Mouse (Mus musculus) heart, embryonic 15.5 days (tissue): Measurements from ENCODE around the gene Mmp2. TPM values are rescaled to one million over a fixed set of nuclear protein-coding genes. Genes with fewer than 3 reads are reported as not detected.
"Not testable (repeated sequence)": the region's sequence is repeated elsewhere in the genome, so short reads cannot be mapped to it uniquely, and the experiment has no call there.

Source experiments
- ATAC-seq: fragments of 200-750 bp; cut with Nextera tagmentation; replicated peaks from 2 replicates; pipeline ENCODE4 v1.8.0; 2017; ENCODE audit warnings: low read depth, moderate TSS enrichment; ENCODE audit not compliant: insufficient number of reproducible peaks, insufficient read depth, low FRiP score
- H3K27ac ChIP-seq: fragments of 300-500 bp; sonication (generic); 2 replicates; pipeline ENCODE4 v1.5.1; 2015; ENCODE audit warnings: mild to moderate bottlenecking, inconsistent platforms
- H3K27me3 ChIP-seq: fragments of 300-500 bp; sonication (generic); 2 replicates; pipeline ENCODE4 v1.6.1; 2015; ENCODE audit warnings: inconsistent platforms
- H3K36me3 ChIP-seq: fragments of 300-500 bp; sonication (generic); 2 replicates; pipeline ENCODE4 v1.6.1; 2015; ENCODE audit warnings: mild to moderate bottlenecking, inconsistent platforms
- H3K4me1 ChIP-seq: fragments of 300-500 bp; sonication (generic); replicated peaks from 2 replicates; pipeline ENCODE4 v1.6.1; 2015; ENCODE audit warnings: inconsistent platforms
- H3K4me2 ChIP-seq: fragments of 300-500 bp; sonication (generic); 2 replicates; pipeline ENCODE4 v1.6.1; 2015; ENCODE audit warnings: inconsistent platforms, mild to moderate bottlenecking, moderate library complexity
- H3K4me3 ChIP-seq: fragments of 300-500 bp; sonication (generic); 2 replicates; pipeline ENCODE4 v1.5.1; 2015; ENCODE audit warnings: mild to moderate bottlenecking, inconsistent platforms
- H3K9ac ChIP-seq: fragments of 300-500 bp; sonication (generic); 2 replicates; pipeline ENCODE4 v1.6.1; 2015; ENCODE audit warnings: mild to moderate bottlenecking, inconsistent platforms
- H3K9me3 ChIP-seq: fragments of 300-500 bp; sonication (generic); replicated peaks from 2 replicates; pipeline ENCODE4 v1.6.1; 2016; ENCODE audit warnings: inconsistent platforms
- WGBS: fragments of 180-500 bp; shearing (Covaris S2); methylation state at CpG from one replicate; pipeline ENCODE4 v1.1.7; 2015; ENCODE audit warnings: mixed read lengths; 5-methylcytosine and 5-hydroxymethylcytosine counted together
- polyA plus RNA-seq: library from polyadenylated mRNA; unstranded; fragments of >200 nt; fragmentation: Nextera tagmentation; extraction: Ambion mirVana; gene quantifications from 2 replicates; pipeline ENCODE4 v1.2.1, GENCODE M21; 2015

The Mmp2 gene
- polyA plus RNA-seq: 112 and 153 TPM in 2 replicates

DNA sequence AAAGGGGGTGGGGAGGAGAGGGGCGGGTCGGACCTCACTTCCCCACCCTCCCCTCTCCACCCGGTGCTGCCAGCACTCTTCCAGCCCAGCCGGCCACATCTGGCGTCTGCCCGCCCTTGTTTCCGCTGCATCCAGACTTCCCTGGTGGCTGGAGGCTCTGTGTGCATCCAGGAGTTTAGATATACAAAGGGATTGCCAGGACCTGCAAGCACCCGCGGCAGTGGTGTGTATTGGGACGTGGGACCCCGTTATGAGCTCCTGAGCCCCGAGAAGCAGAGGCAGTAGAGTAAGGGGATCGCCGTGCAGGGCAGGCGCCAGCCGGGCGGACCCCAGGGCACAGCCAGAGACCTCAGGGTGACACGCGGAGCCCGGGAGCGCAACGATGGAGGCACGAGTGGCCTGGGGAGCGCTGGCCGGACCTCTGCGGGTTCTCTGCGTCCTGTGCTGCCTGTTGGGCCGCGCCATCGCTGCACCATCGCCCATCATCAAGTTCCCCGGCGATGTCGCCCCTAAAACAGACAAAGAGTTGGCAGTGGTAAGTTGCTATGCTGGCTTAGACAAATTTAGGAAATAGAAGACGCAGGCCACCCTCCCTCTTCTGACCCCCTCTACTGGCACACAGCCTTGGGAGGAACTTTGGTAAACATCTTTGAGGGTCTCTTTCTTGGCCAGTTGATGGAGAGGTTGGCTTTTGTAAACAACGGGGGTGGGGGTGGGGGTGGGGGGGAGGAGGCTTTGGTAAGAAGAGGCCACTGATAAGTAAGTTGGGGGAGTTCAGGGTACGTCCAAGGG is at the start of gene Mmp2:
Gene Mmp2 (plus strand): TSS at position 49 of the 792 bp plus-strand sequence.
- 1% methylated on average over 36 of the region's 37 CpGs for WGBS
- no peaks in the 10 kb centered on the region; the same call in 1 of the 2 replicates for H3K36me3 ChIP-seq
- H3K4me2 ChIP-seq: peak within 1 kb of the TSS; percentile 66
- H3K9me3 ChIP-seq: no peaks in the 10 kb centered on the region
- H3K27me3 ChIP-seq: peaks cover 25% of the 10 kb centered on the region
- peak; percentile 68 for ATAC-seq
- peak within 1 kb of the TSS; percentile 77 for H3K27ac ChIP-seq
- H3K4me3 ChIP-seq: peak within 1 kb of the TSS; percentile 49
- peaks cover 14% of the 10 kb centered on the region for H3K4me1 ChIP-seq
- peak within 1 kb of the TSS; percentile 51 for H3K9ac ChIP-seq

DNA sequence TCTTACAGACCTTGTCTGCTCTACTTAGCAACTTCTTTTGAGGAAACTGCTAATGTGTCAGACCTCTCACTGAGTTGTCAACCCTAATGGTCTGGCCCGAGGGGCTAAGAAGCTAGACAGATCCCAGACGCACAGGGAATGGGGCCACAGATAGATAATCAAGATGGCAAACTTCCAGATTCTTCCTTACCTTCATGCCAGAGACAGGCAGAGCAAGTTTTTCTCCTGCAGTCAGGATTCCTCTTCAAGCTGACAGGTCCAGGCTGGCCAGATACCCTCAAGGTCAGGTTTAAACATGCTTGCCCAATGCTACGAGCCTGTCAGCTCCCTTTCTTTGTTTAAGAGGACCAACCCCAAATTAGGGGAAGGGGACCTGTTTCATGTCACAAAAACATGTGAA is 46.1 kb upstream of the Mmp2 start:
- ATAC-seq: no peak
- WGBS: 17% methylated on average over 3 of the region's 3 CpGs

DNA sequence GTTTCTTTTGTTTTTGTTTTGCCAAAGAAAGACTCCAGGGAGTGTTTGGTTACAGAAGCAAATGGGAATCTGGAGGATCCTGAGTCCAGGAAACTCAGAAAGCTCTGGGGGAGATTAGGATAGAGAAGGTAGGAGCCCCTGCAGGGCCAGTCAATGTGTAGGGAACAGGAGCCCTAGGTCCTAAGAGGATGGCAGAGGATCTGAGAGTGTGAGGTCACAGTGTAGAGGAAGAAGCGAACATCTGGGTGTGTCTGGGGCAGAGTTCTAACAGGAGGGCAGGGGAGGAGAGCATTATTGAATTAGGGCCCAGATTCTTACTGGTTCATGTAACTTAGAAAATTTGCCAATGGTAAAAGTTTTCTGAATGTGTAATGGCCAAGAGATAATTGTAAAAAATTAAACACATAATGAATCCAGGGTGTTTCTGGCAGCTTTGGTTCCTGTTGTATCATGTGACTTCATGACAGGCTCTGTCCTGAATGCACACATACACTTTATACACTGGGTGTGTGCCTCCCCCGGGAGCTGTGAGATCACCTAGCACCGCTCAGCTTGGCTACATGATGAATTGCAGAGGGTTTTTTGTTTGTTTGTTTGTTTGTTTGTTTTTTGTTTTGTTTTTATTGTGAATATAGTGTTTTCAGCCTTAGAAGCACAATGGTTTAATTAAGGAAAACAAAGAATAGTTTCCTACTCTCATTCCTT is 43.0 kb upstream of the Mmp2 start:
- H3K9me3 ChIP-seq: no peaks in the 10 kb centered on the region
- 68% methylated on average over 3 of the region's 3 CpGs for WGBS
- H3K27ac ChIP-seq: no peak overlapping the region
- no peak overlapping the region for H3K4me3 ChIP-seq
- no peak overlapping the region for H3K4me2 ChIP-seq
- no peaks in the 10 kb centered on the region for H3K27me3 ChIP-seq
- no peak overlapping the region for H3K9ac ChIP-seq
- H3K36me3 ChIP-seq: no peaks in the 10 kb centered on the region
- peaks cover 4% of the 10 kb centered on the region; the same call in 1 of the 2 replicates for H3K4me1 ChIP-seq
- no peak for ATAC-seq

More for the DNA sequence above, 46.1 kb upstream of the Mmp2 start:
- no peak overlapping the region for H3K27ac ChIP-seq
- peaks cover 6% of the 10 kb centered on the region; the same call in 1 of the 2 replicates for H3K4me1 ChIP-seq
- H3K4me2 ChIP-seq: no peak overlapping the region
- H3K36me3 ChIP-seq: no peaks in the 10 kb centered on the region
- peaks cover 1% of the 10 kb centered on the region; the same call in 1 of the 2 replicates for H3K27me3 ChIP-seq
- H3K9ac ChIP-seq: no peak overlapping the region
- H3K4me3 ChIP-seq: no peak overlapping the region
- no peaks in the 10 kb centered on the region for H3K9me3 ChIP-seq

DNA sequence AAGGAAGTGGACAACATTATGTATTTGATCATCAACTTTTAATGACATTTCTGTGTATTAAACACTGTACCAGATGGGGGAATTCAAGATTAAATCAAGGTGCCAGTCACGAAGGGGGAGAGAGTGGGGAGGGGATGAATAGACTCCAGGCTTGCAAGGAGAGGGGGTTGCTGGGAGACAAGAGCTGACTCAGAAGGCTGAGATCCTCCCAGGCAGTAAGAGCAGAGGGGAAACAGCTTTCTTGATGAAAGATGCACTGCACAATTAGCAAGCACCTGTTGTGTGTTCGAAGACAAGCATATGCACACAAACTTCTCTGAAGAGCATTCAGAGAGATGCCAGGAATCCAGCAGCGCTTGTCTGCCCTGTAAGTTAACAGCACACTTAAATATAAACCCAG is 36.3 kb upstream of the Mmp2 start:
- H3K36me3 ChIP-seq: no peaks in the 10 kb centered on the region
- no peak overlapping the region for H3K9ac ChIP-seq
- H3K4me3 ChIP-seq: no peak overlapping the region
- 67% methylated on average over 3 of the region's 3 CpGs for WGBS
- H3K9me3 ChIP-seq: no peaks in the 10 kb centered on the region
- H3K27me3 ChIP-seq: no peaks in the 10 kb centered on the region
- no peak overlapping the region for H3K4me2 ChIP-seq
- ATAC-seq: no peak
- no peaks in the 10 kb centered on the region for H3K4me1 ChIP-seq
- no peak overlapping the region for H3K27ac ChIP-seq

DNA sequence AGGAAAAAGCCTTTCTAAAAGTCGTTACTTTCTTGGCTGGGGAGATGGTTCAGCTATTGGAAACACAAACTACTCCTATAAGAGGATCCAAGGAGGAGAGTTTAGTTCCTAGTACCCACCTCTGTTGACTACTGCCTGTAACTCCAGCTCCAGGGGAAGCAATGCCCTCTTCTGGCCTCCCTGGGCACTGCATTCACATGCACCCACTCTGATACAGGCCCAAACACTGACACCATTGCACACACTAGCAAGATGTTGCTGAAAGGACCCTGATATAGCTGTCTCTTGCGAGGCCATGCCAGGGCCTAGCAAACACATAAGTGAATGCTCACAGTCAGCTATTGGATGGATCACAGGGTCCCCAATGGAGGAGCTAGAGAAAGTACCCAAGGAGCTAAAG is 35.1 kb upstream of the Mmp2 start:
- H3K9ac ChIP-seq, H3K4me2 ChIP-seq, H3K27ac ChIP-seq, ATAC-seq, H3K4me3 ChIP-seq, H3K36me3 ChIP-seq, H3K27me3 ChIP-seq, H3K4me1 ChIP-seq, H3K9me3 ChIP-seq: not testable (repeated sequence)
- 70% methylated on average over 2 of the region's 2 CpGs for WGBS

DNA sequence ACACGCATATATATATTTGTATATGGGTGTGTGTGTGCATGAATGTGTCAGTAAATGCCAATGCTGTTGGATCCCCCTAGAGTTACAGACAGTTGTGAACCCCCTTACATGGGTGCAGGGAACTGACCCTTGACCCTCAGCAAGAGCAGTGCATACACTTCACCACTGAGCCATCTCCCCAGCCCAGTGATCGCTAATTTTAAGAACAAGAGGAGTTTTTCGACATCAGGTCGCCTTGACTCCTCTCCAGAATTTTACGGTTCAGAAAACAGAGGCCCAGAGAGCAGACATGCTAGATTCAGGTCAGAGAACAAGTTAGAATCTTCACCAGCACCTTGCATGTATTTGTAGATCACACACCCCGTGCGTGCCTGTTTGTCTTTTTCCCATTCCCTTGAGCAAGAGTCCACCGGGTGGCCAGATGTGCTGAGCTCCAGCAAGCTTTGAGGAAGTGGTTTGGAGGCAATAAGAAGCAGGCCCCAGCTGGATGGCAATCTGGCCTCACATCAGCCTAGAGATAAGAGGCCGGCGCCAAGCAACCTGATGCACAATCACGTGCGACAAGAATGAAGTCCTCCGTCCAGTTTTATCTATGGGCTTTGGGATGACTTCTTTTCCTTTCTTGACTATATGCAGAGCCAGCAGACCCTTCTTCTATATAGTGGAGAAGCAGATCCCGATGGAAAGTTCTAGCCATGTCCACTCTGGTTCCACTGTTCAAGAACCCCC is 33.1 kb upstream of the Mmp2 start:
- no peaks in the 10 kb centered on the region for H3K27me3 ChIP-seq
- no peak overlapping the region for H3K27ac ChIP-seq
- H3K4me3 ChIP-seq: no peak overlapping the region
- H3K4me1 ChIP-seq: no peaks in the 10 kb centered on the region
- WGBS: 55% methylated on average over 14 of the region's 14 CpGs
- no peak overlapping the region for H3K4me2 ChIP-seq
- H3K36me3 ChIP-seq: no peaks in the 10 kb centered on the region
- ATAC-seq: no peak
- H3K9me3 ChIP-seq: no peaks in the 10 kb centered on the region
- no peak overlapping the region for H3K9ac ChIP-seq

DNA sequence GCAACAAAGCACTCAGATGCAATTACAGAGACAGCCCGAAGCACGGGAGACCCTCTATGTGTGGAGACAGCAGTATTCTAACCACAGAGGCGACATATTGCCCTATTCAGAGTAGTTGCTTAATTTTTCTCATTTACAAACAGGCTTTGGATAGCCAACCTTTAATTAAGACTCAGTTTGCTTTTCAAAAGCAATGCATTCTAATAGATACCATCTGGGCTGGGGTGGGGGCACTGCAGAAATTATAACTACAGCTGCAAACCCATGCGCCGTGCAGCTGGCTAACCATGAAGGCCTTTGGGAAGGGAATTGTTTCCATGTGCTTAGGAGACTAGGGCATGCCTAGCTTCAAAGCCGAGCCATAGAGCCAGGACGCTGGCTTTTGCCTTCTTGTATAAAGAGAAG is 29.6 kb upstream of the Mmp2 start:
- H3K9me3 ChIP-seq: no peaks in the 10 kb centered on the region
- ATAC-seq: no peak
- no peaks in the 10 kb centered on the region for H3K4me1 ChIP-seq
- no peak overlapping the region for H3K4me3 ChIP-seq
- no peaks in the 10 kb centered on the region for H3K36me3 ChIP-seq
- no peaks in the 10 kb centered on the region for H3K27me3 ChIP-seq
- H3K4me2 ChIP-seq: no peak overlapping the region
- H3K9ac ChIP-seq: no peak overlapping the region
- H3K27ac ChIP-seq: no peak overlapping the region
- WGBS: 83% methylated on average over 7 of the region's 7 CpGs

DNA sequence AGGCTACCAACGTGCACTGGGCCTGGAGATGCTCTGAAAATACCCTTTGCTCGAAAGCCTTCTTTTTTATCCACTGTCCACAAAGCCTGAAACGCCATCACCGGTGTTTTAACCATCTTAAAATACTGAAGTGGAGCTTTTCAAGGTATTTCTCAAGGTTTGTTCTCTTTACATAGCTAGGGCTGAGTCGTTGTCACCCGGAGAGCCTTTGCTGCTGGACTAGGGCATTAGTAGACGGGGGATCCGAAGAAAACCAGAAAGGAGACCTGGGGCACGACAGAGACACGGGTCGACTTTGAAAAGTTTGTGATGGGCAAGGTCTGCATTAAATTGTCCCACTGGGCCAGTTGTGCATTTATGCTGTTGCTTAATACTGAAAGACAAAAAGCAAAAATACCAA is 27.7 kb upstream of the Mmp2 start:
- Histone ChIP-seq H3K27ac (no peak overlapping the region), H3K4me3 (no peak overlapping the region), H3K27me3 (no peaks in the 10 kb centered on the region), H3K9me3 (no peaks in the 10 kb centered on the region), H3K4me1 (no peaks in the 10 kb centered on the region), H3K9ac (no peak overlapping the region), H3K36me3 (no peaks in the 10 kb centered on the region), H3K4me2 (no peak overlapping the region)
- 88% methylated on average over 11 of the region's 11 CpGs for WGBS
- no peak for ATAC-seq

DNA sequence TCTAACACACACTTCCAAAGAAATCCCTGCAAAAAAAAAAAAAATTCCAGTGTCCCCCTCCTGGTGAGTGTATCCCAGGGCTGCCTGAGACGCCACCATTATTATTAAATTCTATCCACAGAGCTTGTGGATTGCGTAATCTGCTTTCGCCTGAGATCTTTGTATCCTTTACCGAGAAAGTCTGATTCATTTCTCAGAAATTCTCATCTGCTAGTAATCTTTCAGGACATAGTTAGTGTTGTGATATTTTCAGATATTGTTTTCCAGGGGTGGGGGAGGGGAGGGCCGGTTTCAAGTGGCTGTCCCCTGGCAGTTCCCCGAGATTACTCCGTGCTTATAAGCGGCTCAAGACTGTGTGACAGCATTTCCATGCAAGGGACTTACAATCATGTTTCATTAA is 25.9 kb upstream of the Mmp2 start:
- no peaks in the 10 kb centered on the region for H3K36me3 ChIP-seq

DNA sequence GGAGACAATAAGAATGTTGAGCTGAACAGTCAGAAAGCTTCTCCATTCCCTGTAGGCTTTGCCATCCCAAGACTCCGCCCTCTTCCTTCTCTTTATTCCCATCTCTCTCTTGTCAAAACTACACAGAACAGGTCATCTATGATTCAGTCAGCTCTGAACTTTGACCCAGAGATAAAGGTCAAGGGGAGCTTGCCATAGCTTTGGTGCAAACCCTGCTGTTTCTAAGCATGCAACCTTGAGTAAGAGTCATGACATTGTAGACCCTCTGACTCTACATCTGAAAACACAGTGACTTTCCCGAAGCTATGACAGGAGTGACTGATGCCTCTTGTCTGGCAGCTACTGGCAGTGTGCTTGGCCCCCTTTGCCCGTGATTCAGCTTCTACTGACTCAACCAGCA is 24.5 kb upstream of the Mmp2 start:
- WGBS: 73% methylated on average over 3 of the region's 3 CpGs

More for the DNA sequence above, 25.9 kb upstream of the Mmp2 start:
- 46% methylated on average over 8 of the region's 8 CpGs for WGBS
- H3K27me3 ChIP-seq: 0 out of 2 replicates have a peak, but pooled peaks cover 2% of the 10 kb centered on the region
- no peaks in the 10 kb centered on the region for H3K9me3 ChIP-seq
- H3K4me3 ChIP-seq: no peak overlapping the region
- H3K4me1 ChIP-seq: no peaks in the 10 kb centered on the region
- peak overlapping the region; percentile 0; the same call in 1 of the 2 replicates for H3K4me2 ChIP-seq
- no peak overlapping the region for H3K9ac ChIP-seq
- H3K27ac ChIP-seq: no peak overlapping the region
- no peak for ATAC-seq

DNA sequence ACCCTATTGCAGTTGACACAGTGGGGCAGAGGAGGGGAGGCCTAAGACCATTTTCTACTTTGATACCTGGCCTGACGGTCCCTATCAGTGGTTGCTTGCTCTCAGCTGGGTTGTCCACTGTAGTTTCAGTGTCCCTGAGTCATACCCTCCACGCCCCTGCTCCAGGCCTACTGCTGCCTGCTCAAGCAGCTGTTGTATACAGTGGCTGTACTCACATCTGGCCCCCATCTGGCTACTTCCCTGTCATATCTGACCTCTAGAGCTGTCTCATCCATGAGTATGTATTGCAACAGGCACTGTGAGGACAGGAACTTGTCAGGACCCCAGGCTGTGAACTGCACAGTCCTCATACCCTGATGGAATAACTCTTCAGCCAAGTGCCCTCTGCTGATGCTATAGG is 14.3 kb upstream of the Mmp2 start:
- Histone ChIP-seq H3K27me3 (peaks cover 5% of the 10 kb centered on the region; the same call in 1 of the 2 replicates), H3K9me3 (no peaks in the 10 kb centered on the region), H3K27ac (no peak overlapping the region), H3K4me1 (no peaks in the 10 kb centered on the region), H3K36me3 (no peaks in the 10 kb centered on the region), H3K9ac (no peak overlapping the region), H3K4me2 (no peak overlapping the region), H3K4me3 (no peak overlapping the region)
- no peak for ATAC-seq
- WGBS: 73% methylated on average over 2 of the region's 2 CpGs

More for the DNA sequence above, 24.5 kb upstream of the Mmp2 start:
- no peak overlapping the region for H3K4me2 ChIP-seq
- H3K27ac ChIP-seq: no peak overlapping the region
- H3K9ac ChIP-seq: no peak overlapping the region
- no peaks in the 10 kb centered on the region for H3K36me3 ChIP-seq
- H3K4me1 ChIP-seq: no peaks in the 10 kb centered on the region
- H3K9me3 ChIP-seq: no peaks in the 10 kb centered on the region
- 0 out of 2 replicates have a peak, but pooled peaks cover 3% of the 10 kb centered on the region for H3K27me3 ChIP-seq
- H3K4me3 ChIP-seq: no peak overlapping the region
- ATAC-seq: no peak
